Mouse (Mus musculus): ENCODE measurements at regions not wholly inside any gene's neighbourhood (a gene's known extent, or its start where the extent isn't known, plus 50 kb on each side); places are given as distances from the start of the nearest gene placed in this dataset.

DNA sequence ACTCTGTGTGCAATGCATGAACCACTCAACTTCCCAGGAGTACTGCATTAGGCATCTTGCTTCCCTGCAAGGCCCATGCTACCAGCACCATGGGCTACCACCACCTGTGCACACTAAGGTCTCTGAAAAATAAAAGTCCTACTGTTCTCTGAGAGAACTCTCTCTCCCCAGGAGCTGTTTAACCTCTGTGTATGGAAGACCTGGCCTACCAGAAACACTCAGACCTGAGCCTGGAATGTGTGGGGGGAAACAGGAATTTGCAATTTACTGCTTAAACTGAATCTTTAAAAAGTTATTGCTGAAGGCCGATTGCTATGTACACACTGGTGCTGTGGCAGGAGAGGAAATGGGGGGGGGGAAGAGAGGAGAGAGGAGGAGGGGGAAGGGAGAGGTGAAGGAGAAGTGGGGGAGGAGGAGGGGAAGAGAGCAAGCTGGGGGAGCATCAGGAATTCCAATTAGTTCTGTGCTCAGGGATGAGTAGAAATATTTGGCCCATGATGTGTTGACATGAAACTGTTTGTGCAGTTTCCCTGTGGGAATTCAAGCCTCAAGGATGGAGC lies 860.4 kb upstream of the Lrrc6 start:
- TF ChIP-seq CTCF (IDR thresholded peaks at IDR 0.05; ENCODE audit: low read depth, low read length) (no peak), EP300 (IDR thresholded peaks at IDR 0.05; ENCODE audit: insufficient read depth, low read depth, low read length) (no peak), POLR2A (IDR thresholded peaks at IDR 0.05; ENCODE audit: insufficient read depth, low read length) (no peak)

All from ES-Bruce4 (cell line).